Mouse (Mus musculus) heart, postnatal 0 days (tissue): ENCODE results near the gene Chrm3.

Source experiments
- CTCF ChIP-seq: IDR thresholded peaks from 2 replicates; pipeline ENCODE4 v1.5.1; 2016; ENCODE audit warnings: antibody characterized with exemption, control low read depth, low read depth
- EP300 ChIP-seq: IDR thresholded peaks from 2 replicates; pipeline ENCODE4 v1.6.1; 2016; ENCODE audit warnings: antibody characterized with exemption, low read depth

DNA sequence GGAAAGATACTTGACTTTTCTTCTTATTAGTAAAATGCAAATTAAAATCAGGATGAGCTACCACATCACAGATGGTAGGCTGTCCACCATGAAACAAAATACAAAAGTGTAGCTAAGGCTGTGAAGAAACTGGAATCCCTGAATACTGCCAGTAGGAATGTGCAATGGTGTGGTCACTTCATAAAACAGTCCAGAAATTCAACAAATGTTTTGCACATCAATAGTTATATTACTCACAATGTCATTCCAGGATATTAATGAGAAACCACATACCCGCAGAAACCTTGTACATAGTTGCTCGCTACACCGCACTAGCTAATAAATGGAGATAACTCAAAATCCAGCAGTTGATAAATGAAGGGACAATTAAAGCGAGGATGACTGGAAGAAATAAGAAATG lies 447.9 kb downstream of the Chrm3 start:
- TF ChIP-seq CTCF, result no peak
- TF ChIP-seq EP300, result no peak
